Mouse (Mus musculus): ENCODE results near the gene Lgals2. TPM values are rescaled to one million over a fixed set of nuclear protein-coding genes. Genes with fewer than 3 reads are reported as not detected.

Gene Lgals2
- polyA plus RNA-seq (2012; rRNA removed): 637 and 2,134 TPM in 2 replicates

DNA sequence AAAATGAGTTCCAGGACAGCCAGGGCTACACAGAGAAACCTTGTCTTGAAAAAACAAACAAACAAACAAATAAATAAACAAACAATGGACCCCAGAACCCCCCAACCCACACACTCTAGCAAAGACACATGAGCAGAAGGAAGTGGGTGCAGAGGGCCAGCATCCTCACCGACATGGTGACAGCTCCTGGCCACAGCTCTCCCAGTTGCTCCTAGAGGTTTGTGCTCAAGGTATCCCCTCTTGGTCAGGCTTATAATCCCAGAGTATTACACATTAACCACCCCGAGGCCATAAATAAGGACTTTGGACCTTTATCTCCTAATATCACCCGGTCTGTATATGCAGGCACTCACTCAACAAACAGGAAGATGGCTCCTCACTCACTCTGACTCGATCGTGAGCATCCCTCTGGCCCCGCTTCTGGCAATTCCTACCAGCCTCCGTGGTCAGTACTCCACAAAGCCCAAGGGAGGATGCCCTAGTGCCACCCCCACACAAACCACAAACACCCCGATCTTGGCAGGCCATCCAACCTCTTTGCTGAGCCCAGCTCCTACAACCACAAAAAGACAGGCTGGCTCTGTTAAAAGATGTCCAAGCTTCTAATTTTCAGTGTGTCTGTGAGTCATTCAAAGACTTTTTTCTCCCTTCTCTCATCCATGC lies at the start of gene Lgals2:
TSS of gene Lgals2 (minus strand) at position 227 of the 663 bp plus-strand sequence.
- H3K4me1 ChIP-seq (ENCODE audit: control insufficient read depth, insufficient read depth, insufficient read length, low read length): peaks cover 41% of the 10 kb centered on the region
- peak within 1 kb of the TSS; percentile 66 for H3K4me3 ChIP-seq (ENCODE audit: low read depth, low read length)
- no peaks in the 10 kb centered on the region for H3K27me3 ChIP-seq (ENCODE audit: control insufficient read depth, insufficient read depth, low read length)
- WGBS: 14% methylated on average over 8 of the region's 8 CpGs
- H3K36me3 ChIP-seq (ENCODE audit: control insufficient read depth, insufficient read depth, low read length): peaks cover 16% of the 10 kb centered on the region
- H3K27ac ChIP-seq (ENCODE audit: insufficient read depth, low read depth, low read length): peak within 1 kb of the TSS; percentile 88
- TF ChIP-seq POLR2A (IDR thresholded peaks at IDR 0.05; ENCODE audit: low read depth, low read length) (peak; percentile 94; the same call in 1 of the 2 replicates), CTCF (IDR thresholded peaks at IDR 0.05; ENCODE audit: extremely low read depth, insufficient read length, insufficient replicate concordance, low read depth, low read length) (peak; percentile 3; the same call in 1 of the 2 replicates)

GRCm38 (mm10) chr15:78903243-78903642 lies 47.9 kb upstream of the Lgals2 start:
- Histone ChIP-seq H3K4me1 (ENCODE audit: control insufficient read depth, insufficient read depth, insufficient read length, low read length) (peaks cover 17% of the 10 kb centered on the region), H3K4me3 (ENCODE audit: low read depth, low read length) (no peak overlapping the region), H3K36me3 (ENCODE audit: control insufficient read depth, insufficient read depth, low read length) (peaks cover 14% of the 10 kb centered on the region; the same call in 1 of the 2 replicates), H3K27ac (ENCODE audit: insufficient read depth, low read depth, low read length) (no peak overlapping the region), H3K27me3 (ENCODE audit: control insufficient read depth, insufficient read depth, low read length) (no peaks in the 10 kb centered on the region)
- WGBS: 0% methylated on average over 2 of the region's 2 CpGs
- TF ChIP-seq POLR2A (IDR thresholded peaks at IDR 0.05; ENCODE audit: low read depth, low read length): no peak
- TF ChIP-seq CTCF (IDR thresholded peaks at IDR 0.05; ENCODE audit: extremely low read depth, insufficient read length, insufficient replicate concordance, low read depth, low read length): peak; percentile 78; the same call in 1 of the 2 replicates

GRCm38 (mm10) chr15:78901422-78901789 lies 46.1 kb upstream of the Lgals2 start:
- Histone ChIP-seq H3K36me3 (ENCODE audit: control insufficient read depth, insufficient read depth, low read length) (peaks cover 10% of the 10 kb centered on the region; the same call in 1 of the 2 replicates), H3K4me3 (ENCODE audit: low read depth, low read length) (peak overlapping the region; percentile 79), H3K27me3 (ENCODE audit: control insufficient read depth, insufficient read depth, low read length) (no peaks in the 10 kb centered on the region), H3K4me1 (ENCODE audit: control insufficient read depth, insufficient read depth, insufficient read length, low read length) (peaks cover 29% of the 10 kb centered on the region), H3K27ac (ENCODE audit: insufficient read depth, low read depth, low read length) (no peak overlapping the region)
- WGBS: 74% methylated on average over 8 of the region's 8 CpGs
- TF ChIP-seq POLR2A (IDR thresholded peaks at IDR 0.05; ENCODE audit: low read depth, low read length) (no peak), CTCF (IDR thresholded peaks at IDR 0.05; ENCODE audit: extremely low read depth, insufficient read length, insufficient replicate concordance, low read depth, low read length) (no peak)

- Histone ChIP-seq H3K36me3 (ENCODE audit: control insufficient read depth, insufficient read depth, low read length) (peaks cover 8% of the 10 kb centered on the region; the same call in 1 of the 2 replicates), H3K4me3 (ENCODE audit: low read depth, low read length) (peak overlapping the region; percentile 79), H3K4me1 (ENCODE audit: control insufficient read depth, insufficient read depth, insufficient read length, low read length) (peaks cover 35% of the 10 kb centered on the region), H3K27ac (ENCODE audit: insufficient read depth, low read depth, low read length) (peak overlapping the region; percentile 36; the same call in 1 of the 2 replicates), H3K27me3 (ENCODE audit: control insufficient read depth, insufficient read depth, low read length) (no peaks in the 10 kb centered on the region)
- TF ChIP-seq CTCF (IDR thresholded peaks at IDR 0.05; ENCODE audit: extremely low read depth, insufficient read length, insufficient replicate concordance, low read depth, low read length) (no peak), POLR2A (IDR thresholded peaks at IDR 0.05; ENCODE audit: low read depth, low read length) (no peak)
- WGBS: 54% methylated on average over 18 of the region's 18 CpGs
These were observed 45.5 kb upstream of the Lgals2 start for GRCm38 (mm10) chr15:78900585-78901421.

- Histone ChIP-seq H3K4me3 (ENCODE audit: low read depth, low read length) (peak within 1 kb of the TSS; percentile 79), H3K27ac (ENCODE audit: insufficient read depth, low read depth, low read length) (peak within 1 kb of the TSS; percentile 76), H3K36me3 (ENCODE audit: control insufficient read depth, insufficient read depth, low read length) (peaks cover 5% of the 10 kb centered on the region; the same call in 1 of the 2 replicates), H3K27me3 (ENCODE audit: control insufficient read depth, insufficient read depth, low read length) (no peaks in the 10 kb centered on the region), H3K4me1 (ENCODE audit: control insufficient read depth, insufficient read depth, insufficient read length, low read length) (peaks cover 42% of the 10 kb centered on the region)
- TF ChIP-seq POLR2A (IDR thresholded peaks at IDR 0.05; ENCODE audit: low read depth, low read length) (no peak), CTCF (IDR thresholded peaks at IDR 0.05; ENCODE audit: extremely low read depth, insufficient read length, insufficient replicate concordance, low read depth, low read length) (no peak)
- WGBS: 7% methylated on average over 47 of the region's 47 CpGs
These were observed 44.6 kb upstream of the Lgals2 start, which contains the start of gene Sh3bp1 for GRCm38 (mm10) chr15:78899740-78900584. Gene Sh3bp1 (plus strand): TSS chr15:78899768.

DNA sequence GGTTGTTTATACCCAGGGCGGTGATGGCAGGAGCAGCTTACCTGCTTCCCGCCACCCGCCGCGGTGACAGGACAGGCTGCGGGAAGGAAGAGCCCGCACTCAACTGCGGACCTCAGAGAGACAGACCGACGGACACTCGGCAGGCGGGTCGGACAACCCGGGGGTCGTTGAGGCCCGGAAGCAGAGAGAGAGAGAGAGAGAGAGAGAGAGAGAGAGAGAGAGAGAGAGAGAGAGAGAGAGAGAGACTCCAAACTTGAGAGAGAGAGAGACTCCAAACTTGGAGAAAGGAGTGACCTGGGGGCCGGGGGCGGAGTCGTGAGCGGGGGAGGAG lies 44.0 kb upstream of the Lgals2 start, which contains the start of gene Gm49510:
TSS of gene Gm49510 (plus strand) at position 259 of the 331 bp plus-strand sequence.
- peaks cover 3% of the 10 kb centered on the region for H3K36me3 ChIP-seq (ENCODE audit: control insufficient read depth, insufficient read depth, low read length)
- peak within 1 kb of the TSS; percentile 79 for H3K4me3 ChIP-seq (ENCODE audit: low read depth, low read length)
- peak within 1 kb of the TSS; percentile 76 for H3K27ac ChIP-seq (ENCODE audit: insufficient read depth, low read depth, low read length)
- 1% methylated on average over 20 of the region's 20 CpGs for WGBS
- TF ChIP-seq CTCF (IDR thresholded peaks at IDR 0.05; ENCODE audit: extremely low read depth, insufficient read length, insufficient replicate concordance, low read depth, low read length): no peak
- no peak for TF ChIP-seq POLR2A (IDR thresholded peaks at IDR 0.05; ENCODE audit: low read depth, low read length)
- no peaks in the 10 kb centered on the region for H3K27me3 ChIP-seq (ENCODE audit: control insufficient read depth, insufficient read depth, low read length)
- H3K4me1 ChIP-seq (ENCODE audit: control insufficient read depth, insufficient read depth, insufficient read length, low read length): peaks cover 45% of the 10 kb centered on the region
